Mouse (Mus musculus): ENCODE measurements around the gene Lexm.
A peak's percentile ranks its signal among the peaks of the same experiment; 100 is the strongest.

Lexm gene

GRCm38 (mm10) chr4:106617056-106617455 is at the start of gene Lexm:
Lexm (minus strand) TSS chr4:106617241.
- DNase-seq, result no peak

GRCm38 (mm10) chr4:106666546-106666945 is 49.5 kb upstream of the Lexm start:
- DNase-seq, result no peak

GRCm38 (mm10) chr4:106665673-106666072 is 48.6 kb upstream of the Lexm start:
- DNase-seq, result no peak

GRCm38 (mm10) chr4:106665269-106665668 is 48.2 kb upstream of the Lexm start:
- DNase-seq, result no peak

GRCm38 (mm10) chr4:106664697-106665096 is 47.7 kb upstream of the Lexm start:
- no peak for DNase-seq

GRCm38 (mm10) chr4:106663956-106664470 is 47.0 kb upstream of the Lexm start:
- no peak for DNase-seq

GRCm38 (mm10) chr4:106655681-106656080 is 38.6 kb upstream of the Lexm start:
- no peak for DNase-seq

- no peak for DNase-seq
These were observed 36.0 kb upstream of the Lexm start for GRCm38 (mm10) chr4:106653051-106653450.

- no peak for DNase-seq
These were observed 35.5 kb upstream of the Lexm start for GRCm38 (mm10) chr4:106652546-106652945.

GRCm38 (mm10) chr4:106650833-106651527 is 33.9 kb upstream of the Lexm start, which contains the start of gene Pars2:
Pars2 (plus strand) TSS chr4:106651069.
- peak; percentile 98 for DNase-seq

- no peak for DNase-seq
These were observed 30.1 kb upstream of the Lexm start for GRCm38 (mm10) chr4:106647137-106647536.

- no peak for DNase-seq
These were observed 28.8 kb upstream of the Lexm start for GRCm38 (mm10) chr4:106645797-106646196.

- no peak for DNase-seq
These were observed 27.2 kb upstream of the Lexm start for GRCm38 (mm10) chr4:106644218-106644610.

- DNase-seq, result peak in 1 of 2 experiments; percentile 40
These were observed 26.6 kb upstream of the Lexm start for GRCm38 (mm10) chr4:106643483-106644217.

- DNase-seq, result no peak
These were observed 17.0 kb upstream of the Lexm start for GRCm38 (mm10) chr4:106634086-106634479.

GRCm38 (mm10) chr4:106633281-106634085 is 16.4 kb upstream of the Lexm start:
- DNase-seq, result no peak

- DNase-seq, result no peak
These were observed 15.3 kb upstream of the Lexm start for GRCm38 (mm10) chr4:106632313-106632712.

GRCm38 (mm10) chr4:106630333-106631220 is 13.5 kb upstream of the Lexm start:
- DNase-seq, result peak; percentile 42 to 59

- DNase-seq, result no peak
These were observed 12.3 kb upstream of the Lexm start for GRCm38 (mm10) chr4:106629374-106629773.

- DNase-seq, result no peak
These were observed 11.8 kb upstream of the Lexm start for GRCm38 (mm10) chr4:106628650-106629360.

GRCm38 (mm10) chr4:106627809-106628208 is 10.8 kb upstream of the Lexm start:
- no peak for DNase-seq

All from lung, postnatal 4 days (tissue).